Mouse (Mus musculus): Measurements from ENCODE around the gene Krba1. TPM values are rescaled to one million over a fixed set of nuclear protein-coding genes. Genes with fewer than 3 reads are reported as not detected.
A peak's percentile ranks its signal among the peaks of the same experiment; 100 is the strongest.

Krba1 gene
- 1.7 and 5.7 TPM in 2 replicates for polyA plus RNA-seq (2011; ENCODE audit: insufficient read depth, insufficient read length, low replicate concordance, missing spikeins)

- Histone ChIP-seq H3K4me1 (ENCODE audit: control insufficient read depth, insufficient read depth, low read length) (no peaks in the 10 kb centered on the region), H3K27ac (ENCODE audit: control insufficient read depth, insufficient read depth, low read depth, low read length, poor library complexity) (0 out of 2 replicates have a peak within 1 kb of the TSS, but pooled peaks have one; percentile 17), H3K4me3 (replicated peaks; ENCODE audit: control insufficient read depth, low read depth, low read length) (peak within 1 kb of the TSS; percentile 66)
- 3% methylated on average over 65 of the region's 65 CpGs for WGBS
- TF ChIP-seq CTCF (IDR thresholded peaks at IDR 0.05; ENCODE audit: control insufficient read depth, insufficient read depth, low read length) (no peak), POLR2A (IDR thresholded peaks at IDR 0.05; ENCODE audit: borderline replicate concordance, control insufficient read depth, low read depth, low read length) (no peak)
Observed at GRCm38 (mm10) chr6:48395105-48396007, at the start of gene Krba1. Gene Krba1 (plus strand): TSS chr6:48395586.

- H3K4me1 ChIP-seq (ENCODE audit: control insufficient read depth, insufficient read depth, low read length) = no peaks in the 10 kb centered on the region
- no peak overlapping the region for H3K4me3 ChIP-seq (replicated peaks; ENCODE audit: control insufficient read depth, low read depth, low read length)
- TF ChIP-seq POLR2A (IDR thresholded peaks at IDR 0.05; ENCODE audit: borderline replicate concordance, control insufficient read depth, low read depth, low read length) (no peak), CTCF (IDR thresholded peaks at IDR 0.05; ENCODE audit: control insufficient read depth, insufficient read depth, low read length) (no peak)
- no peak overlapping the region for H3K27ac ChIP-seq (ENCODE audit: control insufficient read depth, insufficient read depth, low read depth, low read length, poor library complexity)
- WGBS = 14% methylated on average over 3 of the region's 3 CpGs
Observed at GRCm38 (mm10) chr6:48358897-48359296, 36.5 kb upstream of the Krba1 start.

GRCm38 (mm10) chr6:48366322-48366996, 28.9 kb upstream of the Krba1 start:
- no peaks in the 10 kb centered on the region; the same call in 1 of the 2 replicates for H3K4me1 ChIP-seq (ENCODE audit: control insufficient read depth, insufficient read depth, low read length)
- TF ChIP-seq POLR2A (IDR thresholded peaks at IDR 0.05; ENCODE audit: borderline replicate concordance, control insufficient read depth, low read depth, low read length) (no peak), CTCF (IDR thresholded peaks at IDR 0.05; ENCODE audit: control insufficient read depth, insufficient read depth, low read length) (no peak)
- H3K4me3 ChIP-seq (replicated peaks; ENCODE audit: control insufficient read depth, low read depth, low read length) = no peak overlapping the region
- H3K27ac ChIP-seq (ENCODE audit: control insufficient read depth, insufficient read depth, low read depth, low read length, poor library complexity) = no peak overlapping the region
- WGBS = 80% methylated on average over 11 of the region's 11 CpGs

GRCm38 (mm10) chr6:48388221-48388620, 7.2 kb upstream of the Krba1 start:
- no peak overlapping the region for H3K4me3 ChIP-seq (replicated peaks; ENCODE audit: control insufficient read depth, low read depth, low read length)
- no peak overlapping the region for H3K27ac ChIP-seq (ENCODE audit: control insufficient read depth, insufficient read depth, low read depth, low read length, poor library complexity)
- 51% methylated on average over 3 of the region's 3 CpGs for WGBS
- no peaks in the 10 kb centered on the region for H3K4me1 ChIP-seq (ENCODE audit: control insufficient read depth, insufficient read depth, low read length)
- no peak for TF ChIP-seq CTCF (IDR thresholded peaks at IDR 0.05; ENCODE audit: control insufficient read depth, insufficient read depth, low read length)
- TF ChIP-seq POLR2A (IDR thresholded peaks at IDR 0.05; ENCODE audit: borderline replicate concordance, control insufficient read depth, low read depth, low read length) = no peak

- TF ChIP-seq POLR2A (IDR thresholded peaks at IDR 0.05; ENCODE audit: borderline replicate concordance, control insufficient read depth, low read depth, low read length) (no peak), CTCF (IDR thresholded peaks at IDR 0.05; ENCODE audit: control insufficient read depth, insufficient read depth, low read length) (no peak)
Observed at GRCm38 (mm10) chr6:48393811-48394210, 1.6 kb upstream of the Krba1 start.

GRCm38 (mm10) chr6:48396008-48396595, 716 bp downstream of the Krba1 start:
- no peak for TF ChIP-seq POLR2A (IDR thresholded peaks at IDR 0.05; ENCODE audit: borderline replicate concordance, control insufficient read depth, low read depth, low read length)
- no peak for TF ChIP-seq CTCF (IDR thresholded peaks at IDR 0.05; ENCODE audit: control insufficient read depth, insufficient read depth, low read length)
- peak overlapping the region; percentile 66 for H3K4me3 ChIP-seq (replicated peaks; ENCODE audit: control insufficient read depth, low read depth, low read length)
- H3K27ac ChIP-seq (ENCODE audit: control insufficient read depth, insufficient read depth, low read depth, low read length, poor library complexity) = no peak overlapping the region
- WGBS = 39% methylated on average over 15 of the region's 15 CpGs
- no peaks in the 10 kb centered on the region for H3K4me1 ChIP-seq (ENCODE audit: control insufficient read depth, insufficient read depth, low read length)

More at GRCm38 (mm10) chr6:48393811-48394210, 1.6 kb upstream of the Krba1 start:
- H3K4me1 ChIP-seq (ENCODE audit: control insufficient read depth, insufficient read depth, low read length) = no peaks in the 10 kb centered on the region
- no peak overlapping the region for H3K4me3 ChIP-seq (replicated peaks; ENCODE audit: control insufficient read depth, low read depth, low read length)
- no peak overlapping the region for H3K27ac ChIP-seq (ENCODE audit: control insufficient read depth, insufficient read depth, low read depth, low read length, poor library complexity)

- no peak overlapping the region for H3K27ac ChIP-seq (ENCODE audit: control insufficient read depth, insufficient read depth, low read depth, low read length, poor library complexity)
- H3K4me1 ChIP-seq (ENCODE audit: control insufficient read depth, insufficient read depth, low read length) = no peaks in the 10 kb centered on the region
- 91% methylated on average over 1 of the region's 1 CpGs for WGBS
- no peak overlapping the region for H3K4me3 ChIP-seq (replicated peaks; ENCODE audit: control insufficient read depth, low read depth, low read length)
- TF ChIP-seq POLR2A (IDR thresholded peaks at IDR 0.05; ENCODE audit: borderline replicate concordance, control insufficient read depth, low read depth, low read length) (no peak), CTCF (IDR thresholded peaks at IDR 0.05; ENCODE audit: control insufficient read depth, insufficient read depth, low read length) (no peak)
Observed at GRCm38 (mm10) chr6:48396686-48397085, 1.3 kb downstream of the Krba1 start.

- H3K27ac ChIP-seq (ENCODE audit: control insufficient read depth, insufficient read depth, low read depth, low read length, poor library complexity) = no peak overlapping the region
- H3K4me3 ChIP-seq (replicated peaks; ENCODE audit: control insufficient read depth, low read depth, low read length) = no peak overlapping the region
- 65% methylated on average over 4 of the region's 4 CpGs for WGBS
- no peak for TF ChIP-seq CTCF (IDR thresholded peaks at IDR 0.05; ENCODE audit: control insufficient read depth, insufficient read depth, low read length)
- no peak for TF ChIP-seq POLR2A (IDR thresholded peaks at IDR 0.05; ENCODE audit: borderline replicate concordance, control insufficient read depth, low read depth, low read length)
- no peaks in the 10 kb centered on the region for H3K4me1 ChIP-seq (ENCODE audit: control insufficient read depth, insufficient read depth, low read length)
Observed at GRCm38 (mm10) chr6:48397336-48397735, 1.9 kb downstream of the Krba1 start.
